Mouse (Mus musculus) embryo, embryonic 9.5 days (tissue): ENCODE data around the gene Cd3e.
"Not testable (repeated sequence)": the region's sequence is repeated elsewhere in the genome, so short reads cannot be mapped to it uniquely, and the experiment has no call there.

Source experiments
- DNase-seq: peaks from one replicate; pipeline ENCODE4 v3.0.0-alpha.2; 2017; ENCODE audit errors: extremely low spot score

The Cd3e gene

GRCm38 (mm10) chr9:45009180-45010078, at the start of gene Cd3e:
Cd3e (minus strand) TSS chr9:45009627.
- DNase-seq: no peak

GRCm38 (mm10) chr9:45058304-45058940, 49.0 kb upstream of the Cd3e start:
- peak; percentile 28 for DNase-seq

- DNase-seq: peak; percentile 94
These were observed 45.8 kb upstream of the Cd3e start, which contains the start of gene Mpzl3 for GRCm38 (mm10) chr9:45055082-45055713. Mpzl3 (plus strand) TSS chr9:45055186.

- DNase-seq: no peak
These were observed 40.9 kb upstream of the Cd3e start for GRCm38 (mm10) chr9:45050301-45050700.

- no peak for DNase-seq
These were observed 40.3 kb upstream of the Cd3e start for GRCm38 (mm10) chr9:45049731-45050130.

GRCm38 (mm10) chr9:45048511-45048910, 39.1 kb upstream of the Cd3e start:
- DNase-seq: peak; percentile 16

- DNase-seq: no peak
These were observed 37.5 kb upstream of the Cd3e start for GRCm38 (mm10) chr9:45046973-45047372.

GRCm38 (mm10) chr9:45042947-45043346, 33.5 kb upstream of the Cd3e start:
- DNase-seq: peak; percentile 33

- DNase-seq: peak; percentile 39
These were observed 32.8 kb upstream of the Cd3e start for GRCm38 (mm10) chr9:45042056-45042720.

GRCm38 (mm10) chr9:45041131-45041838, 31.9 kb upstream of the Cd3e start:
- DNase-seq: no peak

- DNase-seq: no peak
These were observed 30.8 kb upstream of the Cd3e start for GRCm38 (mm10) chr9:45040066-45040845.

GRCm38 (mm10) chr9:45039499-45039898, 30.1 kb upstream of the Cd3e start, which contains the start of gene Mpzl2:
Mpzl2 (plus strand) TSS chr9:45039799.
- DNase-seq: no peak

- DNase-seq: not testable (repeated sequence)
These were observed 28.4 kb upstream of the Cd3e start for GRCm38 (mm10) chr9:45037803-45038202.

- no peak for DNase-seq
These were observed 25.1 kb upstream of the Cd3e start for GRCm38 (mm10) chr9:45034526-45034925.

GRCm38 (mm10) chr9:45032261-45032660, 22.8 kb upstream of the Cd3e start:
- DNase-seq: no peak

- DNase-seq: no peak
These were observed 20.9 kb upstream of the Cd3e start for GRCm38 (mm10) chr9:45030341-45030740.

GRCm38 (mm10) chr9:45027376-45027775, 17.9 kb upstream of the Cd3e start:
- DNase-seq: no peak

- DNase-seq: no peak
These were observed 14.8 kb upstream of the Cd3e start for GRCm38 (mm10) chr9:45024187-45024586.

GRCm38 (mm10) chr9:45023638-45024037, 14.2 kb upstream of the Cd3e start:
- no peak for DNase-seq

GRCm38 (mm10) chr9:45022800-45023199, 13.4 kb upstream of the Cd3e start:
- DNase-seq: peak; percentile 58
